Mouse (Mus musculus): ENCODE measurements around the gene Gif.

Gif gene

GRCm38 (mm10) chr19:11747298-11747697 lies at the start of gene Gif:
Gene Gif (plus strand): TSS chr19:11747554.
- DNase-seq (ENCODE audit: low spot score in 2 of 2): no peak

DNA sequence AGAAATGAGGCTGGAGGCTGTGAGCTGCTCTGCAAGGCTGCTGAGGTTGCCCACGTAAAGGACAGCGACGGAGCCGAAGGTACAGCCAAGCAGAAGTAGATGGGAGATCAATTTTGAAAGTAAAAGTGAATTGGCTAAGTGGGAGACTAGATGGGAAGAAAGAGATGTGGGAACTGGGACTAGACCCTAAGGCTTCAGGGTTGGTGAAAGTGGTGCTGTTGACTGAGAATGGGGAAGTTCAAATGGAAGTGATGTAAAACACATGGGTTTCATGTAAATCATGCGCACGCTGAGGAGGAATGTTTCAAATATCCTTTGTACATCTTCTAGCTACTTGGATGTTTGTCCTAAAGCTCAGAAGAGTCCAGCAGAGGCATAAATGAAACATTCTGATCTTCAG lies 49.0 kb upstream of the Gif start:
- no peak for DNase-seq (ENCODE audit: low spot score in 2 of 2)

DNA sequence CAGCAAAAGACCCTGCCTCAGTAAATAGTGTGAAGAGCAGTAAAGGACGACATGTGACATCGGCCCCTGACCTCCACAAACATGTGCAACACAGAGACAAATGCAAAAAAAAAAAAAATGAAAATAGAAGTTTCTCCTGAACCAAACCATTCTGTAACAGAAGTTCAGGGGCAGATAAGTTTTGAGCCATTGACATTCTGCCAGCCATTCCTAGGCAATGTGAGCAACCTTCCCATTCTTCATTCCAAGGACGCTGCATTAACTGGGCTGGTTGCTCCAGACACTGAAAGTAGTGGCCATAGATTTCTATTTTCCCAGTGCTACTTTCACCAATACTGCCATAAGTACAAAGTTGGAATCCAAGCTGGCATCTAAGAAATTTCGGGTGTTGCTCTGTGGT lies 34.9 kb upstream of the Gif start:
- no peak for DNase-seq (ENCODE audit: low spot score in 2 of 2)

DNA sequence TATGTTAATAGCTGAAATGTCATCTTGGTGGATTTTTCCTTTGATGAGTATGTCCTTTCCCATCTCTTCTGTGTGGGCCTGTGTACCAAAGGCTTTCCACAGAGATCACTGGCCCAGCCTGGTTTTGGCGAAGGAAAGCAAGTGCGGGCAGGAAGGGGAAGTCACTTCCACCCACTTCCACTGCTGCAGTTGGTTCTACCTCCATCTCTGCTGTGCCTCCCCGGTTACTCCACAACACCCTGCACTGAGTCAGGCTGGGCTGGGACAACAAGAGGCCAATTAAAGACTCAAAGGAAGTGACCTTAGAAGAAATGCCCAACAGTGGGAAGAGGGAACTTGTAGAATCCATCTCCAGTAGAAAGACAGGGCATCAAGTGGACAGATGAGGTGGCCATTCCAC lies 27.3 kb upstream of the Gif start:
- DNase-seq (ENCODE audit: low spot score in 2 of 2): no peak

GRCm38 (mm10) chr19:11723870-11724269 lies 23.5 kb upstream of the Gif start:
- DNase-seq (ENCODE audit: low spot score in 2 of 2): no peak

- no peak for DNase-seq (ENCODE audit: low spot score in 2 of 2)
Measured at GRCm38 (mm10) chr19:11724275-11724674, 23.1 kb upstream of the Gif start.

DNA sequence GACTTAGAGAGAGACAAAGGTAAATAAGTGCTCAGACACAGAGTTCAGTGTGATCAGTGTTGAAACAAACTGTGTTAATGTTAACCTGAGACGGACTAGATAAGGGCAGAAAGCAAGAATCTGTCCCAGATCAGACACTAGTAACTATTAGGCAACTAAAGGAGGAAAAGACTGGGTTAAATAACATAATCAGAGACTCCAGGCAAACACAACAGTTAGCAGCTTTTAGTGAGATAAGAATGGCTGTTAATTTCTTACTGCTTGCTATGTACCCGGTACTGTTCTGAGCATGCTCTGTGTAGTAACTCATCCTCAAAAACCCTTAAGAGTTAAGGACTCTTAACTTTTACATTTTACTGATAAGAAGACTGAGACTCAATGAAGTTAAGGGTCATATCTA lies 21.4 kb upstream of the Gif start:
- no peak for DNase-seq (ENCODE audit: low spot score in 2 of 2)

DNA sequence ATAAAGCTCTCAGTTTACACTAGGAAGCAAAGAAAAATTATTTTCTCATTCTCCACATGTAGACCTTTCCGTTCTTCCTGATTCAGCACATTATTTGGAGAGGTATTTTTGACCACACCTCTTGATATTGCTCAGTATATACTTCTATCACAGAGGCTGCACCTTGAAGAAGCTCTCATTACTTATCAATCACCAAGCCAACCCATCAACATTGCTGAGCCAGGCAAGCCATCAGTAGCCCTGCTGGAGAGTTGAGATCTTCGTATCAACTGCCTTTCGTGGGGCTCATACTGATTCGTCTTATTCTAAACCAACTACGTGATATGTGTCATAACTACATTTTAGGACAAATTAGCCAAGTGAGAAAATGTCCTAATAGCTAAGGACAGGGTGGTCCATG lies 20.1 kb upstream of the Gif start:
- no peak for DNase-seq (ENCODE audit: low spot score in 2 of 2)

- no peak for DNase-seq (ENCODE audit: low spot score in 2 of 2)
Measured at GRCm38 (mm10) chr19:11730278-11730677, 17.1 kb upstream of the Gif start.

DNA sequence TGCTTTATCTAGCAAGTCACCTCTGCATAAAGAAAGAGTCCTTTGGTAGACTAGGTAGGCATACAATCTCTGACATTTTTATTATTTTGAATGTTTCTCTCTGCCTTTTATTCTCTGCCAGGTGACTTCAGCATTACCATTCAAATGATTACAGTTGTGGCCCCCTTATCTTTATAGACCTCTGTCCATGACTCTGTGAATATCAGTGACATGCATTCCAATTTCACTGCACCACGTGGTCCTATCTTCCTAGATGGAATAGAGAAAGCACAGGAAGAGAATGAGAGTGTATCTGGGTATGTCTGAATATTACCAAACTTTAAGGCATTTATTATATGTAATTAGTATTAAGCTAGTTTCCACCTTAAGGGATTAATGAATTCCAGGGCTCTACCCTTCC lies 10.9 kb upstream of the Gif start:
- no peak for DNase-seq (ENCODE audit: low spot score in 2 of 2)

DNA sequence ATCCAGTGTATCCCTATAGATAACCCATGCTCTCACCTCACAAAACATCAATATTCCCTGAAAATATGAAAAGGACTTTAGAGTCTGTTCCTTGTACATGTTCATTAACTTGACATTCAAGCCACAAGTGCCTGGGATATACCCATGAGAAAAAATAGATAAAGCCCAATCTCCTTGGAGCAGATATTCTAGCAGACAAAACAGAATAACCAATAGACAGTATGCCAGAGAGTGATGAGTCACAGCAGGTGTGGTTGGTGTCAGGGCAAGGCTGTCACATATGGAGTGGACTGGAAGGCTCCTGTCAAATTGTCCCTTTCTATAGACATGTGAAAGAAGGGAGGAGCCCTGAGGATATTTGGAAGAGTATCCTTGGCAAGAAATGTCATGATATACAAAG lies 1.7 kb upstream of the Gif start:
- no peak for DNase-seq (ENCODE audit: low spot score in 2 of 2)

GRCm38 (mm10) chr19:11765059-11765458 lies 17.7 kb downstream of the Gif start:
- DNase-seq (ENCODE audit: low spot score in 2 of 2): no peak

- DNase-seq (ENCODE audit: low spot score in 2 of 2): no peak
Measured at GRCm38 (mm10) chr19:11766413-11766812, 19.1 kb downstream of the Gif start.

DNA sequence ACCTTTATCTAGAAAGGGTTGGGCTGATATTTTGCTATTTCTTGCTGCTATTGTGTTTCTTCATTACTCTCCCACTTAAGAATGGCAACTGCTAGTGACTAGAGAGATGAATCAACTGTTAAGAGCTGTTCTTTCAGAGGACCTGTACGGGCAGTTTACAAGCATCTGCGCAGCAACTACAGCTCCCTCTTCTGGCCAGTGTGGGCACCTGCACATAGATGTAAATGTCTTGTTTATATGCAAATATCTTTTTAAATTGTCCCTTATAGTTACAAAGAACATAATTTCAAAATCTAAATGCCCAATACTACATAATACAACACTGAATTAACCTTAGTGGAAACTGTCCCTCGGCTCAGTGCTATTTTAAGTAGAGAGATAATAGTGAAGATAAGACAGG lies 20.8 kb downstream of the Gif start:
- peak in 1 of 2 experiments; percentile 20 for DNase-seq (ENCODE audit: low spot score in 2 of 2)

- no peak for DNase-seq (ENCODE audit: low spot score in 2 of 2)
Measured at GRCm38 (mm10) chr19:11769257-11769920, 22.0 kb downstream of the Gif start.

- peak; percentile 90 to 91 for DNase-seq (ENCODE audit: low spot score in 2 of 2)
Measured at GRCm38 (mm10) chr19:11770205-11770892, 23.0 kb downstream of the Gif start, which contains the start of gene Mrpl16. Gene Mrpl16 (plus strand): TSS chr19:11770391.

DNA sequence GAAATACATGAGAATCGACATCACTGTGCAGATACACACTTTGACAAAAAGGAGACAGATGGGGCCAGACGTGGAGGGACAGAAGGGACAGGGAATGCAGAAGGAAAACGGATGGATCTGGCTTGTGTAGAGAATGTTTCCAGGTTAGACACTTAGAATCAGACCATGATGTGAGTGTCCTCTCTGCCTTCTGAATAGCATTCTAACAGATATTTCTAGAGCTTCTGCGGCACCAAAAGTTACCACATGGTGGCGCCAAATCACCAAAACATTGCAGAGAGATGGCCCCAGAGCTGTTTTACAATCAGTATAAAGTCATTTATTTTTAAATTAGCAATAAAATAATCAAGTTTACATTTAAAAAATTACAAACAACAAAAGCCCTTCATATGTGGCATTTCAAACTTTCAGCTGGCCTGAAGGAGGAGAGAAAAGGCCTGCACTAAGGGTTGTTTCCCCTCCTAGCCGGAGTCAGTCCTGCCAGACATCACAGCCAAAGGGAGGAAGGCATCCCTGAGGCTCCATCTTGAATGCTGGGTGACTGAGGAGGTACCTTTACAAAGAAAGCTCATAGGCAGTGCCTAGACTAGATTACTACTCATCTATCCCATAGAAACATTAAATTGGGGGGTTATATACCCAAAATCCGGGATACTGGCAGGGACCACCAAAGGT lies 30.0 kb downstream of the Gif start:
- DNase-seq (ENCODE audit: low spot score in 2 of 2): peak; percentile 79 to 82

GRCm38 (mm10) chr19:11785409-11786154 lies 38.2 kb downstream of the Gif start:
- DNase-seq (ENCODE audit: low spot score in 2 of 2): no peak

GRCm38 (mm10) chr19:11787826-11788225 lies 40.5 kb downstream of the Gif start:
- no peak for DNase-seq (ENCODE audit: low spot score in 2 of 2)

DNA sequence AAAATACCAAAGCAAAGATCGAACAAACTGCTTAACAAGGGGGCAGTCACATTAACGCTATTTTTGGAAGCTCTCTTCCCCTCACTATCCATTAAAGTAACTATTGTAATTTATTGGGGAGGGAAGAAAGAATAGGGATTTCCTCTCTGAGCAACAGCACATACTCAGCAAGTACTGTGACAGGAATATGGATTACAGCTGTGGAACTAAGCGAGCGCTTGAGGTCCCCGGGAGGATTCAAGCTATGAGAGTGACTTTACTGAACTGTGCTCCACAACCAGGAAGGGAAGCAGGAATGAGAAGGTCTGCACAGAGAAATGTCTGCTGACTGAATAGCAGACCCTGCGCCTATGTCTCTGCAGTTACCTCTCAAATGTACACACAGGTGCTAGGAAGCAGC lies 41.5 kb downstream of the Gif start:
- no peak for DNase-seq (ENCODE audit: low spot score in 2 of 2)

DNA sequence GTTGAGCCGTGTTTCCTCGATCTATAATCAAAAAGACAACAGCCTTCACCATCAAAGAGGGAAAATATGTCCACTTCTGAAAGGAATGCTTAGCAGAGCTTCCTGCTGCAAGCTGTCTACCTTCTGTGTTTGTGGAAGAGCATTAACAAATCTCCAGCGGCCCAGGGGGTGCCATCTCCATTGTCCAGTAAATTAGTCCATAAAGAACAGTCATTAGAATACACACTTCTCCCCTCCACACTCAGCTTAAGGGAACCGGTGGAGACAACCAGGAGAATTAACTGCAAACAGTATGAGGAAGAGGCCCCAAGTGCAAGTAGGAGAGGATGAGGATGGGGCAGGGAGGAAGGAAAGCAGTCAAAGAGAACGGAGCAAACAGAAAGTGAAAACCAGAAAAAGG lies 44.5 kb downstream of the Gif start:
- DNase-seq (ENCODE audit: low spot score in 2 of 2): no peak

- DNase-seq (ENCODE audit: low spot score in 2 of 2): no peak
Measured at GRCm38 (mm10) chr19:11793741-11794359, 46.5 kb downstream of the Gif start.
